Mouse (Mus musculus) limb, embryonic 15.5 days (tissue): ENCODE data around the gene Slc7a7. TPM values are rescaled to one million over a fixed set of nuclear protein-coding genes. Genes with fewer than 3 reads are reported as not detected.

Experiments
- ATAC-seq: fragments of 200-750 bp; cut with Nextera tagmentation; 2 replicates; pipeline ENCODE4 v1.8.0; 2017; ENCODE audit warnings: low read depth, moderate TSS enrichment; ENCODE audit not compliant: insufficient number of reproducible peaks, low FRiP score, low TSS enrichment
- H3K27ac ChIP-seq: fragments of 300-500 bp; sonication (generic); 2 replicates; pipeline ENCODE4 v1.5.1; 2015; ENCODE audit warnings: moderate library complexity, mild to moderate bottlenecking, inconsistent platforms
- H3K27me3 ChIP-seq: fragments of 300-500 bp; sonication (generic); 2 replicates; pipeline ENCODE4 v1.6.1; 2015; ENCODE audit warnings: inconsistent platforms
- H3K36me3 ChIP-seq: fragments of 300-500 bp; sonication (generic); 2 replicates; pipeline ENCODE4 v1.6.1; 2015; ENCODE audit warnings: inconsistent platforms
- H3K4me1 ChIP-seq: fragments of 300-500 bp; sonication (generic); 2 replicates; pipeline ENCODE4 v1.6.1; 2015; ENCODE audit warnings: inconsistent platforms
- H3K4me2 ChIP-seq: fragments of 300-500 bp; sonication (generic); 2 replicates; pipeline ENCODE4 v1.6.1; 2015; ENCODE audit warnings: mild to moderate bottlenecking, inconsistent platforms
- H3K4me3 ChIP-seq: fragments of 300-500 bp; sonication (generic); 2 replicates; pipeline ENCODE4 v1.5.1; 2015; ENCODE audit warnings: mild to moderate bottlenecking, inconsistent platforms
- H3K9ac ChIP-seq: fragments of 300-500 bp; sonication (generic); 2 replicates; pipeline ENCODE4 v1.6.1; 2015; ENCODE audit warnings: inconsistent platforms
- H3K9me3 ChIP-seq: fragments of 300-500 bp; sonication (generic); 2 replicates; pipeline ENCODE4 v1.6.1; 2016; ENCODE audit warnings: inconsistent platforms
- whole genome bisulfite sequencing: fragments of 180-500 bp; shearing (Covaris S2); methylation state at CpG from one replicate; pipeline ENCODE4 v1.1.7; 2015; 5-methylcytosine and 5-hydroxymethylcytosine counted together
- polyA plus RNA-seq: library from polyadenylated mRNA; unstranded; fragments of >200 nt; fragmentation: Nextera tagmentation; extraction: Ambion mirVana; gene quantifications from 2 replicates; pipeline ENCODE4 v1.2.1, GENCODE M21; 2015

The Slc7a7 gene
- polyA plus RNA-seq, 1 experiment from 2014 or later, result 5.8 TPM

- H3K4me3 ChIP-seq, result no peak overlapping the region
- peak; percentile 87 for ATAC-seq
- no peak overlapping the region for H3K9ac ChIP-seq
- WGBS, result 0% methylated on average over 3 of the region's 3 CpGs
- no peaks in the 10 kb centered on the region for H3K27me3 ChIP-seq
- peak overlapping the region; percentile 87 for H3K27ac ChIP-seq
- peaks cover 36% of the 10 kb centered on the region for H3K36me3 ChIP-seq
- no peaks in the 10 kb centered on the region for H3K9me3 ChIP-seq
- H3K4me1 ChIP-seq, result peaks cover 37% of the 10 kb centered on the region
- H3K4me2 ChIP-seq, result peak overlapping the region; percentile 23; the same call in 1 of the 2 replicates
Measured at GRCm38 (mm10) chr14:54443196-54443595, 25.6 kb upstream of the Slc7a7 start.

GRCm38 (mm10) chr14:54442548-54442947 is 25.0 kb upstream of the Slc7a7 start:
- Histone ChIP-seq H3K27me3 (no peaks in the 10 kb centered on the region), H3K4me3 (no peak overlapping the region), H3K4me2 (no peak overlapping the region), H3K4me1 (peaks cover 37% of the 10 kb centered on the region), H3K27ac (peak overlapping the region; percentile 87), H3K36me3 (peaks cover 41% of the 10 kb centered on the region), H3K9ac (no peak overlapping the region), H3K9me3 (no peaks in the 10 kb centered on the region)
- WGBS, result 79% methylated on average over 3 of the region's 3 CpGs
- no peak for ATAC-seq

- Histone ChIP-seq H3K9me3 (no peaks in the 10 kb centered on the region), H3K4me3 (no peak overlapping the region), H3K27me3 (no peaks in the 10 kb centered on the region), H3K4me1 (peaks cover 37% of the 10 kb centered on the region), H3K9ac (no peak overlapping the region), H3K27ac (no peak overlapping the region), H3K4me2 (no peak overlapping the region), H3K36me3 (peaks cover 53% of the 10 kb centered on the region)
- ATAC-seq, result no peak
- WGBS, result 89% methylated on average over 4 of the region's 4 CpGs
Measured at GRCm38 (mm10) chr14:54441365-54441764, 23.8 kb upstream of the Slc7a7 start.

GRCm38 (mm10) chr14:54440538-54440937 is 23.0 kb upstream of the Slc7a7 start:
- H3K9ac ChIP-seq, result no peak overlapping the region
- H3K4me2 ChIP-seq, result no peak overlapping the region
- no peaks in the 10 kb centered on the region for H3K27me3 ChIP-seq
- H3K4me3 ChIP-seq, result no peak overlapping the region
- ATAC-seq, result no peak
- no peaks in the 10 kb centered on the region for H3K9me3 ChIP-seq
- WGBS, result 90% methylated on average over 14 of the region's 14 CpGs
- peaks cover 30% of the 10 kb centered on the region for H3K4me1 ChIP-seq
- H3K27ac ChIP-seq, result no peak overlapping the region
- peaks cover 61% of the 10 kb centered on the region for H3K36me3 ChIP-seq

GRCm38 (mm10) chr14:54439610-54440009 is 22.0 kb upstream of the Slc7a7 start:
- H3K36me3 ChIP-seq, result peaks cover 67% of the 10 kb centered on the region
- H3K4me1 ChIP-seq, result peaks cover 34% of the 10 kb centered on the region
- H3K9me3 ChIP-seq, result no peaks in the 10 kb centered on the region
- WGBS, result 70% methylated on average over 7 of the region's 7 CpGs
- no peak for ATAC-seq
- no peaks in the 10 kb centered on the region for H3K27me3 ChIP-seq
- H3K27ac ChIP-seq, result no peak overlapping the region
- no peak overlapping the region for H3K4me2 ChIP-seq
- H3K4me3 ChIP-seq, result no peak overlapping the region
- no peak overlapping the region for H3K9ac ChIP-seq

- Histone ChIP-seq H3K4me3 (no peak overlapping the region), H3K27ac (no peak overlapping the region), H3K27me3 (no peaks in the 10 kb centered on the region), H3K4me2 (no peak overlapping the region), H3K9ac (no peak overlapping the region), H3K9me3 (no peaks in the 10 kb centered on the region), H3K36me3 (peaks cover 67% of the 10 kb centered on the region), H3K4me1 (peaks cover 34% of the 10 kb centered on the region)
- 88% methylated on average over 12 of the region's 12 CpGs for WGBS
- no peak for ATAC-seq
Measured at GRCm38 (mm10) chr14:54439155-54439554, 21.6 kb upstream of the Slc7a7 start.

GRCm38 (mm10) chr14:54435194-54435918 is 17.8 kb upstream of the Slc7a7 start:
- no peaks in the 10 kb centered on the region for H3K27me3 ChIP-seq

GRCm38 (mm10) chr14:54433941-54434531 is 16.5 kb upstream of the Slc7a7 start:
- Histone ChIP-seq H3K4me3 (peak overlapping the region; percentile 81), H3K9me3 (no peaks in the 10 kb centered on the region), H3K4me1 (peaks cover 46% of the 10 kb centered on the region), H3K4me2 (peak overlapping the region; percentile 82), H3K27ac (peak overlapping the region; percentile 99), H3K9ac (peak overlapping the region; percentile 37; the same call in 1 of the 2 replicates), H3K27me3 (no peaks in the 10 kb centered on the region), H3K36me3 (peaks cover 47% of the 10 kb centered on the region)
- WGBS, result 47% methylated on average over 12 of the region's 12 CpGs
- ATAC-seq, result no peak

More at GRCm38 (mm10) chr14:54435194-54435918, 17.8 kb upstream of the Slc7a7 start:
- peaks cover 53% of the 10 kb centered on the region for H3K36me3 ChIP-seq
- no peaks in the 10 kb centered on the region for H3K9me3 ChIP-seq
- no peak overlapping the region for H3K4me2 ChIP-seq
- no peak overlapping the region for H3K9ac ChIP-seq
- H3K4me3 ChIP-seq, result no peak overlapping the region
- H3K4me1 ChIP-seq, result peaks cover 33% of the 10 kb centered on the region
- ATAC-seq, result no peak
- WGBS, result 78% methylated on average over 11 of the region's 11 CpGs
- H3K27ac ChIP-seq, result no peak overlapping the region

- WGBS, result 20% methylated on average over 17 of the region's 17 CpGs
- ATAC-seq, result no peak
- H3K4me1 ChIP-seq, result peaks cover 48% of the 10 kb centered on the region
Measured at GRCm38 (mm10) chr14:54432837-54433830, 15.6 kb upstream of the Slc7a7 start.

GRCm38 (mm10) chr14:54432078-54432836 is 14.7 kb upstream of the Slc7a7 start:
- H3K4me3 ChIP-seq, result peak overlapping the region; percentile 81
- peak overlapping the region; percentile 98 for H3K9ac ChIP-seq
- peak overlapping the region; percentile 82 for H3K4me2 ChIP-seq
- peak overlapping the region; percentile 99 for H3K27ac ChIP-seq
- H3K36me3 ChIP-seq, result peaks cover 31% of the 10 kb centered on the region
- WGBS, result under 1% methylated on average over 53 of the region's 54 CpGs
- ATAC-seq, result peak; percentile 27; the same call in 1 of the 2 replicates
- H3K4me1 ChIP-seq, result peaks cover 54% of the 10 kb centered on the region
- no peaks in the 10 kb centered on the region for H3K27me3 ChIP-seq
- no peaks in the 10 kb centered on the region for H3K9me3 ChIP-seq

More at GRCm38 (mm10) chr14:54432837-54433830, 15.6 kb upstream of the Slc7a7 start:
- Histone ChIP-seq H3K27me3 (no peaks in the 10 kb centered on the region), H3K9me3 (no peaks in the 10 kb centered on the region), H3K4me3 (peak overlapping the region; percentile 81), H3K36me3 (peaks cover 38% of the 10 kb centered on the region), H3K27ac (peak overlapping the region; percentile 99), H3K9ac (peak overlapping the region; percentile 98), H3K4me2 (peak overlapping the region; percentile 82)
